Mouse (Mus musculus) cerebellum, adult 2 months (tissue): ENCODE results near the gene Tnfaip2.

Experiments
- CTCF ChIP-seq: fragments of 200-500 bp; IDR thresholded peaks from 2 replicates; pipeline ENCODE4 v1.5.1; 2011; ENCODE audit warnings: low read depth, mild to moderate bottlenecking, control low read depth, low read length, moderate library complexity, borderline replicate concordance; ENCODE audit not compliant: insufficient read depth
- POLR2A ChIP-seq: fragments of 200-500 bp; IDR thresholded peaks from 2 replicates; pipeline ENCODE4 v1.6.1; 2011; ENCODE audit warnings: low read length, control low read depth, borderline replicate concordance; ENCODE audit not compliant: insufficient read depth

- no peak for TF ChIP-seq CTCF
- no peak for TF ChIP-seq POLR2A
These were observed 7.4 kb upstream of the Tnfaip2 start for GRCm38 (mm10) chr12:111434745-111435327.
